Mouse (Mus musculus): ENCODE data around the gene Nadsyn1. TPM values are rescaled to one million over a fixed set of nuclear protein-coding genes. Genes with fewer than 3 reads are reported as not detected.

Nadsyn1 gene
- polyA plus RNA-seq, 2 experiments = 5.5 to 14.0 TPM

DNA sequence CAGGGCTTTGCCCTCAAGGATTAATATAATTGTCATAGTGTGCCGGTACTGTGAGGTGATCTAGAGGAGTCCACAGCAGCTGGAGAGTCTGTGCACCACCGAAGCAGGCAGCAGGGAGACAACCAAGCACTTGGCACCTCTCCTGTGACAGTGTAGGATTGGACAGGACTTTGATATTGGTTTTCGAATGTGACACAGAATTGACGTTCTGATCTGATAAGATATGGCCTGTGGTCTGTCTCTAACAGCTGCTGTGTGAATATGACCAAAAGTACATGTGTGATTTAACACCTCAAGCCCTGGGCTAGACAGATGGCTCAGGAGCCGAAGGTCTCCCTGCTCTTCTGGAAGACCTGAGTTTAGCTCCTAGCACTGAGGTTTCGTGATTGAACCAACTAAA lies 54.4 kb downstream of the Nadsyn1 start:
- no peak overlapping the region for H3K27ac ChIP-seq (replicated peaks; ENCODE audit: low read depth, low read length)
- H3K36me3 ChIP-seq (ENCODE audit: control insufficient read depth, insufficient read depth, low read length) = no peaks in the 10 kb centered on the region
- H3K9ac ChIP-seq (ENCODE audit: low read depth, low read length, severe bottlenecking) = no peak overlapping the region
- no peak for ATAC-seq (ENCODE audit: low FRiP score, low read depth)
- H3K4me1 ChIP-seq (ENCODE audit: control insufficient read depth, insufficient read depth, low read length) = no peaks in the 10 kb centered on the region
- 62% methylated on average over 6 of the region's 6 CpGs for WGBS
- H3K4me2 ChIP-seq (replicated peaks; ENCODE audit: low read depth, low read length, severe bottlenecking) = no peak overlapping the region
- no peaks in the 10 kb centered on the region for H3K9me3 ChIP-seq (ENCODE audit: control insufficient read depth, low read length)
- H3K4me3 ChIP-seq (replicated peaks; ENCODE audit: low read length) = no peak overlapping the region
- no peaks in the 10 kb centered on the region for H3K27me3 ChIP-seq (ENCODE audit: control insufficient read depth, insufficient read depth, low read length)
- TF ChIP-seq POLR2A (IDR thresholded peaks at IDR 0.05; ENCODE audit: borderline replicate concordance, extremely low read depth, insufficient read depth, insufficient read length) = no peak
- no peak for DNase-seq (ENCODE audit: low spot score)

- Histone ChIP-seq H3K27me3 (ENCODE audit: control insufficient read depth, insufficient read depth, low read length) (no peaks in the 10 kb centered on the region), H3K9ac (ENCODE audit: low read depth, low read length, severe bottlenecking) (no peak within 1 kb of the TSS), H3K27ac (replicated peaks; ENCODE audit: low read depth, low read length) (no peak within 1 kb of the TSS), H3K9me3 (ENCODE audit: control insufficient read depth, low read length) (no peaks in the 10 kb centered on the region), H3K4me2 (replicated peaks; ENCODE audit: low read depth, low read length, severe bottlenecking) (no peak within 1 kb of the TSS), H3K36me3 (ENCODE audit: control insufficient read depth, insufficient read depth, low read length) (no peaks in the 10 kb centered on the region), H3K4me1 (ENCODE audit: control insufficient read depth, insufficient read depth, low read length) (no peaks in the 10 kb centered on the region), H3K4me3 (replicated peaks; ENCODE audit: low read length) (no peak within 1 kb of the TSS)
- no peak for TF ChIP-seq POLR2A (IDR thresholded peaks at IDR 0.05; ENCODE audit: borderline replicate concordance, extremely low read depth, insufficient read depth, insufficient read length)
- ATAC-seq (ENCODE audit: low FRiP score, low read depth) (no peak), DNase-seq (ENCODE audit: low spot score) (no peak)
- WGBS = 41% methylated on average over 6 of the region's 6 CpGs
These were observed 55.8 kb downstream of the Nadsyn1 start, which contains the start of gene Mrgprg for GRCm38 (mm10) chr7:143766893-143767292. Gene Mrgprg (minus strand): TSS chr7:143766993.

DNA sequence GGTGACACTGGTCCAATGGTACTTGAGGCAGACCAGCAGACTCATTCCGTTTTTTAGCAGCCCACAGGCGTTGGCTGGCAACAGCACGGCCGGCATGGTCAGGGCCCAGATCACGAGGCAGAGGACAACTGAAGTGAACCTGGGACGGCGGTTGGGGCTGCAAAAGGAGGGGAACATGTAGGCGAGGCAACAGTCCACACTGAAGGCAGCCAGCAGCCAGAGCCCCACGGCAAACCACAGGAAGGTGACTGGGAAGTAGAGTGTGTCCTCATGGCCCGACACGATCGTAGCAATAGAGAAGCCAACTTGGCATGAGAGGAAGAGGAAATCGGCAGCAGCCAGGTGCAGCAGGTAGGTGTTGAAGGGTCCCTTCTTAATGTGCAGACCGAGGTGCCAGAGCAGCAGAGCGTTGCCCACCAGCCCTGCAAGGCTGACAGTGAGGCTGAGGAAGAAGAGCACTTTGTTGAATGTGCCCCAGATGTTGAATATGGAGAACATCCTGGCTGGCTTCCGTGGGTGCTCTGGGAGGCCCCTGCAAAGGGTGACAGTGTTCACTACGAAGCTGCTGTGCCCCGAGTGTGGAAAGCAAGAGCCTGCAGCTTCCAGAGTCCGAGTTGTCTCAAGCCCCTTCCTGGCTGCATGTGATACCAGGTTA lies 57.6 kb downstream of the Nadsyn1 start:
- TF ChIP-seq POLR2A (IDR thresholded peaks at IDR 0.05; ENCODE audit: borderline replicate concordance, extremely low read depth, insufficient read depth, insufficient read length) = no peak
- 73% methylated on average over 19 of the region's 19 CpGs for WGBS

DNA sequence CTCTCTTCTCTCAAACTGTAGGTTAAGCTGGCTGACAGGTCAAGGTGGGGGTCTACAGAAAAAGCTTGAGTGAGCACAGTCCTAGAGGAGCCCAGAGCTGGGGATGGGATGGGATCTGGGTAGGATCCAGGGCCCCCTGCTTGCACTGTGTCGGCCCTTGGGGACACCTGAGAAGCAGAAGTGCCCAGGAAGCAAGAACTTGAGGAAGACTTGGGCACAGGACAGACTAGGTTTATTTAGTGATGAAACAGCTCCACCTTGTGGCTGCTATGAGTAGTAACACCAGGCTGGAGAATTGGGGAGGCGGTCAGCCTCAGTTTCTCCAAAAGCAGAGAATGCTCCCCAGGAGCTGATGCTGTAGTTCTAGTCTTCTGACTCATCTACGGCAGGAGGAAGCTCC lies 58.9 kb downstream of the Nadsyn1 start:
- H3K9me3 ChIP-seq (ENCODE audit: control insufficient read depth, low read length) = no peaks in the 10 kb centered on the region
- whole genome bisulfite sequencing = 13% methylated on average over 3 of the region's 3 CpGs
- DNase-seq (ENCODE audit: low spot score) (peak; percentile 52), ATAC-seq (ENCODE audit: low FRiP score, low read depth) (no peak)
- H3K27ac ChIP-seq (replicated peaks; ENCODE audit: low read depth, low read length) = no peak overlapping the region
- no peak overlapping the region for H3K9ac ChIP-seq (ENCODE audit: low read depth, low read length, severe bottlenecking)
- no peak overlapping the region for H3K4me2 ChIP-seq (replicated peaks; ENCODE audit: low read depth, low read length, severe bottlenecking)
- H3K27me3 ChIP-seq (ENCODE audit: control insufficient read depth, insufficient read depth, low read length) = no peaks in the 10 kb centered on the region
- H3K4me3 ChIP-seq (replicated peaks; ENCODE audit: low read length) = no peak overlapping the region
- no peaks in the 10 kb centered on the region for H3K36me3 ChIP-seq (ENCODE audit: control insufficient read depth, insufficient read depth, low read length)
- no peak for TF ChIP-seq POLR2A (IDR thresholded peaks at IDR 0.05; ENCODE audit: borderline replicate concordance, extremely low read depth, insufficient read depth, insufficient read length)
- no peaks in the 10 kb centered on the region for H3K4me1 ChIP-seq (ENCODE audit: control insufficient read depth, insufficient read depth, low read length)

More for the DNA sequence above, 57.6 kb downstream of the Nadsyn1 start:
- Histone ChIP-seq H3K9ac (ENCODE audit: low read depth, low read length, severe bottlenecking) (no peak overlapping the region), H3K4me3 (replicated peaks; ENCODE audit: low read length) (no peak overlapping the region), H3K36me3 (ENCODE audit: control insufficient read depth, insufficient read depth, low read length) (no peaks in the 10 kb centered on the region), H3K27ac (replicated peaks; ENCODE audit: low read depth, low read length) (no peak overlapping the region), H3K27me3 (ENCODE audit: control insufficient read depth, insufficient read depth, low read length) (no peaks in the 10 kb centered on the region), H3K4me1 (ENCODE audit: control insufficient read depth, insufficient read depth, low read length) (no peaks in the 10 kb centered on the region), H3K9me3 (ENCODE audit: control insufficient read depth, low read length) (no peaks in the 10 kb centered on the region), H3K4me2 (replicated peaks; ENCODE audit: low read depth, low read length, severe bottlenecking) (no peak overlapping the region)
- DNase-seq (ENCODE audit: low spot score) (no peak), ATAC-seq (ENCODE audit: low FRiP score, low read depth) (no peak)

GRCm38 (mm10) chr7:143758956-143759355 lies 63.7 kb downstream of the Nadsyn1 start:
- Histone ChIP-seq H3K9me3 (ENCODE audit: control insufficient read depth, low read length) (no peaks in the 10 kb centered on the region), H3K4me3 (replicated peaks; ENCODE audit: low read length) (no peak overlapping the region), H3K36me3 (ENCODE audit: control insufficient read depth, insufficient read depth, low read length) (no peaks in the 10 kb centered on the region), H3K27me3 (ENCODE audit: control insufficient read depth, insufficient read depth, low read length) (no peaks in the 10 kb centered on the region), H3K27ac (replicated peaks; ENCODE audit: low read depth, low read length) (no peak overlapping the region), H3K9ac (ENCODE audit: low read depth, low read length, severe bottlenecking) (no peak overlapping the region), H3K4me1 (ENCODE audit: control insufficient read depth, insufficient read depth, low read length) (0 out of 2 replicates have a peak, but pooled peaks cover 8% of the 10 kb centered on the region), H3K4me2 (replicated peaks; ENCODE audit: low read depth, low read length, severe bottlenecking) (no peak overlapping the region)
- WGBS = 57% methylated on average over 3 of the region's 3 CpGs
- TF ChIP-seq POLR2A (IDR thresholded peaks at IDR 0.05; ENCODE audit: borderline replicate concordance, extremely low read depth, insufficient read depth, insufficient read length) = no peak
- no peak for DNase-seq (ENCODE audit: low spot score)
- ATAC-seq (ENCODE audit: low FRiP score, low read depth) = no peak
